Mouse (Mus musculus) ovary, postnatal 14 days (tissue): ENCODE data around the gene Slc22a23.

ENCODE experiments used
- DNase-seq: peaks from one replicate; pipeline ENCODE4 v3.0.0; 2022; ENCODE audit warnings: low spot score

Slc22a23 gene

DNA sequence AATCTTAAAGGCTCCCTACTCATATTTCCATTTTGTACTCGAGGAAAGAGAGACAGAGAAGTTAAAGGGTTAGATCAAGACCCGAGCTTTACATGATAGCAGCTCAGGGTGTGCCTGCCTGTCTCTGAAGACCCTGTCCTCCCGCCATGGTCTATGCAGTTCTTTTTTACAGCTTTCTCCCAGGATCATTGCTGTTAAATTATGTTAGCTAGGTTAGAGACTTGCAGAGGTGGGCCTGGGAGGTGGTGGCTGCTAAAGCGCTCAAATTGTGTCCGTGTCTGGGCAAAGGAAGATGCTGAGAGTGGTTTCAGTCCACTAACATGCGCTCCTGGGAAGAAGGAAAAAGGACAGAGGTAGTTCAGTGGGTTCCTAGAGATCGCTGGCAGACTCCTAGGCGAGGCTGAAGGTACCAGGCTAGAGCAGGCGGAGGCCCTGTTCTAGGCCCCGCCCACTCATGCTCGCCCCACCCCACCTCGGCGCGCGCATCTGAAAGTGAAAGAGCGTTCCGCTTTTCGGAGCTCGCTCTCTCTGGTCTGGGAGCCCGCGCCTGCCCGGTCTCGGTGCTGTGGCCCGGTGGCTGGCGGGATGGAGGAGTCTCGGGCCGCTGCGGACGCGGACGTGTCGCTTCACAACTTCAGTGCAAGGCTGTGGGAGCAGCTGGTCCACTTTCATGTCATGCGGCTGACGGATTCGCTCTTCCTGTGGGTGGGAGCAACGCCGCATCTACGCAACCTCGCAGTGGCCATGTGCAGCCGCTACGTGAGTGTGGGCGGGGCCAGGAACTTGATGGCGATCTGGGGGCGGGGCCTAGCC is 182.3 kb downstream of the Slc22a23 start, which contains the start of gene Psmg4:
TSS of gene Psmg4 (plus strand) at position 474 of the 813 bp plus-strand sequence.
- peak; percentile 91 for DNase-seq

DNA sequence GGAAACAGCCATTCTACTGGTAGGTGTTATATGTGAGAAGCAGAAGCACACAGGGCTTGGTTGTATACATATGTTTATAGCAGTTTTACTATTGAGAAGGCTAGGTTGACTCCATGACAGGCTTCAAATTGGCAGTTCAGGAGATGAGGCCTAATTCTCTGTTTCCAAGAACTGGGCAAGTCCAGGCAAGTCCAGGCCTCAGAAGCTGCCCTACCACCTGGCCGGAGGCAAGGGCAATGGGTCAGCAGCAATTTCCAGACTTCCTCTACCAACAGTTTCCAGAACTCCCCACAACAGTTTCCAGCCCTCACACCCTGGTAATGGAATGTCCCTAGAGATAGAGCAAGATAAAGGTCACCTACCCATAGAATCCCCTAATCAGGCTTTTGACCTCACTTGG is 185.1 kb downstream of the Slc22a23 start:
- DNase-seq = no peak

DNA sequence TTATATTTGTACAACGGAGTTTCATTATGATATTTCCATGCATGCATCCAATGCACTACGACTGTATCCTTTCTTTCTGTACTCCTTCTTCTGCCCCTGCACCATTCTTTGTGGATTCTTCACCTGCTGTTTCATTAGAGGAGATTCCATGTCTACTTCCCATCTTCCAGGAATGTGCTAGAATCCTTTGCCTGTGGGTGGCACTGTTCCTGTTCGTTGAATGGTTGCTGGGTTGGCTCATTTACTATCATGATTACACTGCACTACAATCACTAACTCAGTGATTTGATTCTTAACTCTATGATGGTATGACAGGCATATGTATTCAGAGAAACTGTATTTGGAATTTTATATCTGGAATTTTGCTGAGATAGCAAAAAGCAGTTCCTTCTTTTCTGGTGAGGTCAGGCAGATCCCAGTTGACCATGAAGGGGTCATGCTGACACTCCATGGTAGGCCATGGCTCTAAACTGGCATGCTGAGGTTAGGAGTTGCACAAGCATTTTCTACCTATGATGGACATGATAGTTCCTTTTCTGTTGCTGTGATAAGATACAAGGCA is 187.3 kb downstream of the Slc22a23 start:
- no peak for DNase-seq

DNA sequence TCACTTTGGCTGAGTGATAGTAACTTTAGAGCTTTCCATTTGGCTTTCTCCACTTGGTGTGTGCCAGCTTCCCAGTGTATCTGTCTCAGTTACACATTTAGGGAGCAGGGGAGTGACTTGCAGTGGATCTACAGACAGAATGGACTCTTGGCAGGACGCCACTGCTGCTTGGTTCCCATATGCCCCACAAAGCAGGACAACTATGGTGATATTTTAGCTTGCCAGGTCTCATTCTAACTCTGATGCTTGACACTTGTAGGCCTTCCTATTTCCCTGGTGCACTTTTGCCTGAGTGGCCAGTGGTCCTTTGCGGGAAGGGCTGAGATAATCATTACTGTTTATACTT is 188.2 kb downstream of the Slc22a23 start:
- no peak for DNase-seq

DNA sequence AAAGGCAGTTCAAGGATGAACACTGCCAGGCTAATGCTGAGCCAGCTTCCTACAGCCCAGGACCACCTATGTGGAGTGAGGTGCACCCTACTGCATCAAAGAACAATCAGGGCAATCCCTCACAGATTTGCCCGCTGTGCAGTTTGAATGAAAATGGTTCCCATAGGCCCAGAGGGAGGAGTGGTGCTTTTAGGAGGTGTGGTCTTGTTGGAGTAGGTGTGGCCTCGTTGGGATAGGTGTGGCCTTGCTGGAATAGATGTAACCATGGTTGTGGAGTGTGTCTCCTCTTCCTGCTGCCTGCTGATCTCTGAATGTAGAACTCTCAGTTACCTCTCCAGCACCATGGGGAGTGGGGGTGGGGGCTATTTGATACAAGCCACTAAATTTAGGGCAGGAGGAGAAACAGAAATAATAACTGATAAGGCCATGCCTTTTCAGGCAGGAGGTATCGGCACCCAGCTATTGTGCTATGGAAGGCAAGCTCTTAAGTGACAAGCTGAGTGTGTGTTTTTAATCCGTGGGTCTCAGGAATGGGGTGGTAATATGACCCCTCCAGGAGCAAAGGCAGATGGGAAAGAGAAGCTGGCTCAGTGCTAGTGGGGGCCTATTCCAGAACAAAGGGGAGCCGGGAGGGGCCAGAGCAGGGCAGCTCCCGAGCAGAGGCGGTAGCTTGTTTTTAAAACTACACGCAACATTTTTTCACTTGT is 188.7 kb downstream of the Slc22a23 start:
- no peak for DNase-seq

DNA sequence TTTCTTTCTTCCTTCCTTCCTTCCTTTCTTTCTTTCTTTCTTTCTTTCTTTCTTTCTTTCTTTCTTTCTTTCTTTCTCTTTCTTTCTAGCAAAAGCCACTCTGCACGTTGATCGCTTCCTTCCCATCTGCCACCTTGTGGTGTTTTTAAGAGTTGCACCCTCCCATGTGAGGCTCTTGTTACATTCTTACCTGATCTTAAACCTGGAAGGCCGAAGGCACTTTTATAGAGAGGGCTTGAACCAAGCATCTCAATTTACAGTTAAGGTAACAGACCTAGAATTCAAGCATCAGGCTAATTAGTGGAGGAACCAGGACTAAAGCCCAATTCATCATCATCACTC is 190.1 kb downstream of the Slc22a23 start:
- DNase-seq = peak; percentile 69

DNA sequence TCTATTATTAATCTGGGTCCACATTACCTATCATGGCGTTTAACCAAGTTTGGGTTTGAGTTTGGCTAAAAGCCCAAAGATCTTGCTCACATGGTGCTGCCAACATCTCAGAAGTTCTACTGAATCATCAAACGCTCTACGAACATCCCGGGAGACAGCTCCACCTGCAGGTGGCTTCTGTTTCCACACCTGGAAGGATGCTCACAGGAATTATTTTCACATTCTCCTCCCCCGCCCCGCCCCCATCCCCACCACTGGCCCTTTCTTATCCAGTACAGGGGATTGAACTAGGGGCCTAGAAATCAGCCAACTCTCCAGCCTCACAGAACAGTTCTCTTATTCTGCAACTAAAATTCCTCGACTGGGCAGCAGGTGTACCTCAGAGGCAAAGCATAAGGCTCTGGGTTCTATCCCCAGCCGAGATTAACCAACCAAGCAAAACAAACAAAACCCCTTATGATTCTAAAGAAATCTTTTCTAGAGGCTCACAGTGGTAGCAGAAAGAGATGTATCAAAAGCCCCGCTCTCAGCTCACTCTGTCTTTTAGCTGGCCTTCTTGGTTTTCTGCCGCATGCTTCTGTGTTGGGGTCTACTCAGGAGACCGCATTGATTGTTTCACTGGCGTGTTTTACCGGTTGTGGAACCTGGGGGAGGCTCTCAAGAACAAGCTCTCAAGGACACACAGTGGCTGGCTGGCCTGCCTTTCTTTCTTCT is 190.6 kb downstream of the Slc22a23 start:
- peak; percentile 71 for DNase-seq

DNA sequence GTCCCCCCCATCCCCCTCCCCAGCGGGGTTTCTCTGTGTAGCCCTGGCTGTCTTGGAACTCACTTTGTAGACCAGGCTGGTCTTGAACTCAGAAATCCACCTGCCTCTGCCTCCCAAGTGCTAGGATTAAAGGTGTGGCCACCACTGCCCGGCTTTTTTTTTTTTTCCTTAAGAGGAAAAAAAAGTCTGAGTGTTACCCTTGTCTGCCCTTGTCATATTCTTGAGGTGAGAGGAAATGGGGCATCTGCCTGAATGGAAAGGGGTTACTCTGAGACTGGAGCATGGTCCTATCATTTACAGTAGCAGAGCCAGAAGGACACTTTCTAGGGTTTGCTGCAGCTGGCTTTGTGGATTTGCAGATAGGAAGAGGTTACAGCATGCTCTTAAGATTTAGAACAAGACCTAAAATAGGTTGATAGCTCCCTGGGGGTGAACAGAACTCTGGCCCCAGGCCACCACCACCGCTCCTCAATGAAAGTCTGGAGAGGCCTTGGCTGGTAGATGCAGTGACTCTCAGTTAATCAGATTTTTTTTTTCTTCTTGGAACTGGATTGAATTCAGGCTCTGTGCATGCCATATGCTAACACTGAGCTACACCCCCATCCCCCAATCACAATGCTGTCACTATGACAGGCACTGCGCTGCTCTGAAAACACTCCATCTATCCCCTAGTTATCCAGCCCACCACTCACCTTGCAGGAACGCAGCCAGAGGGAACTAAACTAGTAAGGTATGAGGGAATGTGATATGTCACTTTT is 191.5 kb downstream of the Slc22a23 start:
- no peak for DNase-seq

DNA sequence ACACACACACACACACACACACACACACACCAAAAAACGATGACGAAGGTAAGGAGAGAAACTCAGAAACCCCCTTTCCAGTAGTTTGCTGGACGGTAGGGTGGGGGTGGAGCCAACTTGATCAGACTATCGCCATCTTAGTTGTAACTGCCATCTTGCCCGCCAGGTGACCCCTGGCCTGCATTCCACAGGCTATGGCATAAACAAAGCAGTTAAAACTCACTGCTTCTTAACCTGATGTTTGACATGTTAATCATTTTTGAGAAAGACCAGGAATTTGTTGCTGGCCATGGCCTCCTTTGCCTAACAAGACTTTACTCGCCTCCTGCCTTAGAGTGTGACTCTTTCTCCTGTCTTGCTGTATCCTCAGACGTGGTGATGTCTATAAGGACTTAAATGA is 192.3 kb downstream of the Slc22a23 start:
- no peak for DNase-seq

DNA sequence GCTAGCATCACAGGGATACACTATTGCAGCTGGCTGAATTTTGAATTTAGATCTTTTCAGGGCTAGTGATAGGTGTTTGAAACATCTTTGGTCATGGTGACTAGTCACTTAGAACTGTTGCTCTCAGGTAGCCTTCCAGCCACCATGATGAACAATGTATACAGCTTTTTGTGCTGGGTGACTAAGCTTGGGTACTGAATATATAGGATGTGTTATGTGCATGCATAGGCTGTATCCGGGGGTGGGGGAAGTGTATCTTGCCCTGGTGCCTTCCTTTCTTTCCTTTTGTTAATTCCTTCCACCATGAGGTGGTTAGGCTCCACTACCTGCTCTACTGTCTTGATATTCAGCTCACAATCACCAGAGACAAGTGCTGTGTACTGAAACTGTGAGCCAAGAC is 193.6 kb downstream of the Slc22a23 start:
- no peak for DNase-seq

DNA sequence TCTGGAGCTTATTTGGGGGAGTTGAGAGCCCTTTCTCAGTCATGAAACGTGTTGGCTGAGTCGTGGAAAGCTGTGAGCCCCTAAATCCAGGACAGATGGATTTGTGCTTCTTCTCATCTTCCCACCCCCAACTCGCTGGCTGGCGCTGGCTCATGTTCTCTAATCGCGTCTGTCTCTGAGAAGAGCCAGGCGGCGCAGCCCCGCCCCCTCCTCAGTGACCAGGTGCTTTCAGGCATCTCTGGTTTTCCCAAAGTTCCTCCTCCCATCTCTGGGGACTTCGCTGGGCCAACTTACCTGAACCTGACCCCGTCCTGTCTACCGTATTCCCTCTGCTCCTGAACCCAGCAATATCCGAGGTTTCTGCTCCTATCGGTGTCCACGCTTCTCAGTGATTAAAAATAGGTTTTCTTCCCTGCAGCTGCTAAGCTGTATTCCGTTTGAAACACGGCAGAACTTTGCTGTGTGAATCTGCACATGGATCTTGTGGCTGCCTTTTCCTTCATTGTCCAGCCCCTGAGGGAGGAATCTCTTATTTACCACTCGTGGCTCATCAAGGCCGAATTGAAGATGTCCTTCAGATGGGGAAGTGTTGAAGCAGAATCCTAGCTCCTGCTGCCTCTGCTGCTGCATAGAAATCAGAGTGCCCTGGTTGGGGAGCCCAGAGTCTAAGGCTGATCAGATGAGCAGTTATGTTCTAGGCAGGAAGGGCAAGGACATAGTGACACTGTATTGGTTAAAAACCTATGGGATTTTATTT is 194.5 kb downstream of the Slc22a23 start:
- no peak for DNase-seq

DNA sequence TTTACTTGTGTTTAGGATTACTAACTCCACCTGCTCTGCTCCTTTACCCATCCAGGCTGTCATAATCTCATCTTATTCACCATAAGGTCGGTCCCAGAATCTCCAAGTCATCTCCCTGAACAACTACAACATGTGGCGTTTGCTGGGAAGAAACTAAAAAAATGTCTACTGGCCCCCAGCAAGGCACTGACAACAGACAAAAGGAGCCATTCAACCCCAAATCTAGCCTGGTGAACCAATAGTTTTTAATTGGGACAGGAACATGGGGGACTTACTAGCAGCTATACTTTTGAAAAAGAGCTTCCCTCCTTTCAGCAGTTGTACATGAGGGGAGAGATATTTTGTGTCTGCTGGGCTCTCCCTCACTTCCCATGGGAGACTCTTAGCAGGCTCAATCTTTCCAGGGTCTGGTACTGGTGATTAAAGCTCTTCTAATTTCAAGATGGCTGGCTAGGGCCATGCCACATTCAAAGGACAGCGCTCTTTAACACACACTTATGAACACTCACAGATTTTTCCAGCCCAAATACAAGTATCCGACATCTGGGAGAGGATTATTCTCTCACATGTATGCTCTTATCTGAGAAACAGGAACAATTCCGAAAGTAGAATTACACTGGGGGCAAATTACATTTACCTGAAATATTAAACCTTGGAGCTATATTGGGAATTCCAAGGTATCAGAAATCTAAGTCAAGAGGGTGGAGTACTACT is 195.4 kb downstream of the Slc22a23 start:
- DNase-seq = no peak

DNA sequence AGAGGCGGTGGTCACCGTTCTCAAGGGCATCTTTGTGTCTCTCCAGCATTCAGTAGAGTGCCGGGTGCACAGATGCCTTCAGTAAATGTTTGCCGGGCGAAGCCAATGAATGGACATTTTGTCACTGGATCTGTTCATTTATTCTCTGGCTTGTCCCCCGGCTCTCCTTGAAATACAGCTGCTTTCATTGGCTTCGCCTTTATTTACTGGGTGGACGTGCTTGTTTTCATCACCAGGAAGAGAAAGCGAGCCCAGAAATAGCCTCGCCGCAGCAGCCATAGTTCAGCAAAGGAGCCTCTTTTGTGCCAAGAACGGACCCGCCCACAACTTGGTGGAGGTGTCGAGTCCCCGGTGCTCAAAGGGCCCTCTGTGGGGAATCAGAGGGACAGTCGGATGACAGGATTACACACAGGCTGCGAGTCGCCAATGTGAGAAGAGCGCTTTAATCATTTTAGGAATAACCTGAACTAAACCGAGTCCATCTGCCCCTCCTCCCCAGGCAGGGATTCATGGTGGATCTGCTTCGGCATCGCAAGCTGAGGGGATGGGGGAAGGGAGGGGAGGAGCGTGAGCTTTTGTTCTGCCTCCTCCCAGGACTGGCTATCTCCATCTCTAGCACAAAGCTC is 196.1 kb downstream of the Slc22a23 start:
- DNase-seq = no peak

DNA sequence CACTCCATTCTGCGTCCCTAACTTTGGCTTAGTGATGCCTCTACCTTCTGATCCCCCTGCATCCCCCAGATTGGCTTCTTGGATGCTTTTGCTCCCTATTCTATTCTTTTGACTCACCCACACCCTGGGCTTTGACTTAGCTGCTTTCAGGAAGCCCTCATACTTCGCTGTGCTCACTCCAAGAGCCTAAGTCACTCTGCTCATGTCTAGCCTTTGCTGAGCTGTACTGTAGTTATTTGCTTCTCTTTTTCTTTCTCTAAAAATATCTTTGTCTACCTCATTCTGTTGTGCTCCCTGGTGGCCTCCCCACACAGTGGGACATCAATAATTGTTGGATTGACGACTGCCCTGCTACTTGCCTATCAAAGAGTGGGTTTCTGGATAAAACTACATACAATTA is 196.8 kb downstream of the Slc22a23 start:
- no peak for DNase-seq

DNA sequence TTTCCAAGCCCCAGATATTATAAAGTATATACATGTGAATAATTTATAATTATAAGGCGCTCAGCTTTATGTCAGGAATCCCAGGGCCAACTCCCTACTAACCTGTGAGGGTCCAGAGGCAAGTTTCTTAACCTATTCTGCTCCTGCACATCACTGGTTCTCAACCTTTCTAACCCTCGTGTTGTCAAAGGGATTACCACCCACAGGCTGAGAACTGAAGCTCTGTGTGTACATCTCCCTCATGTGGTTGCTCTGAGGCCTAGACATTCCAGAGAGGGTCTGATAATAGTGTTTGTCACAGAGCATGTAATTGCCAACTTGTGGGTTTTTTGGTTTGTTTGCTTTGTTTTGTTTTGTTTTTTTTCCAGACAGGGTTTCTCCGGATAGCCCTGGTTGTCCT is 198.1 kb downstream of the Slc22a23 start:
- no peak for DNase-seq

DNA sequence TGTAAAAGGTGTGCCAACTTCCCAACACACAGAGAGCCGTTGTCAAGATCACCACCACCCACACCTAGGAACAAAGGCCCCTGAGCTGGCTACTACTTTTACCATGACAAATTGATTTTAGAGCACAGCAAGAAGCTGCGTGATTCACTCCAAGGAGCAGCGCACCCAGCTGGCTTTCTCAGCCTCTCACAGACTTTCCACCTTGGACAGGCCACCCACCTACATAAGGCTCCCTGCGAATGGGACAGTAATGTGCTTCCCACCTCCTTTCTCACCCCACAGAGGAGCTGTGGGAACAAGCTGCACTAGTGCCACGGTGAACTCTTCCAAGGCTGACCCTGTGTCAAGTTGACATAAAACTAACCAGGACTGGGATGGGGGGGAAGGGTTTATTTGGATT is 201.6 kb downstream of the Slc22a23 start:
- DNase-seq = no peak

DNA sequence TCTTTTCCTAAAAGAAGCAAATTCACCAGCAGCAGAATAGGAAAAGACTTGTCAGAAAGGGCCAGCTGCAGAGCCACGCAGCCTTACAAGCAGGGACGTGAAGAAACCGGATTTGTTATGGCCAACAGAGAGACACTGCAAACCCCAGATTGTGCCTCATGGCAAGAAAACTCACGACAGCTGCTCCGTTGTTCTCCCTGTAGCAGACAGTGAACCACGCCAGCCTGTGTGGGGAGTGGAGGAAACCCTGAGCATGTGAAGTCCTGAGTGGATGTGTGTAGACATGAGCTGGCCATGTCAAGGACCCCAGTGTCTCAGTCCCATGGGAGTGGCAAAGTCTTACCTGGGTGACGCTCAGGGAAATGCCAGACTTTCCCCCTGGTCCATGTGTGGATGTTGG is 208.4 kb downstream of the Slc22a23 start:
- no peak for DNase-seq

DNA sequence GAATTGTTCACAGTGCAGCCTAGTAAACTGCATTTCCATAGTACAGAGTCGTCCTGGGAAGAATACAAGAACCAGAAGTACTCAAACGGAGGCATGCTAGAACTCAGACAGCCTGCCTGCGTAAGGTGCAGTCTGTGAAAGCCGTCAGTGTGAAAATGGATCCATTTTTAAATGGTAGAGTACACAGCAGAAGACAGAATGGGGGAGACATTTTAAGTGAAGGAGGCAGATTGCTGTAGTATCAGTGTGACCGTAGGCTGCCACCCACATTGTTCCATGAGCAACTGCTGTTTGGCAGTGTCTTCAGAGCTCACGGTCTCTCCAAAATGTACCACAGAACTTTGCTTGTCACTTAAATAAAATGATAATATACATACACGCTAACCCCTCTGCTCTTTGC is 210.7 kb downstream of the Slc22a23 start:
- DNase-seq = no peak

DNA sequence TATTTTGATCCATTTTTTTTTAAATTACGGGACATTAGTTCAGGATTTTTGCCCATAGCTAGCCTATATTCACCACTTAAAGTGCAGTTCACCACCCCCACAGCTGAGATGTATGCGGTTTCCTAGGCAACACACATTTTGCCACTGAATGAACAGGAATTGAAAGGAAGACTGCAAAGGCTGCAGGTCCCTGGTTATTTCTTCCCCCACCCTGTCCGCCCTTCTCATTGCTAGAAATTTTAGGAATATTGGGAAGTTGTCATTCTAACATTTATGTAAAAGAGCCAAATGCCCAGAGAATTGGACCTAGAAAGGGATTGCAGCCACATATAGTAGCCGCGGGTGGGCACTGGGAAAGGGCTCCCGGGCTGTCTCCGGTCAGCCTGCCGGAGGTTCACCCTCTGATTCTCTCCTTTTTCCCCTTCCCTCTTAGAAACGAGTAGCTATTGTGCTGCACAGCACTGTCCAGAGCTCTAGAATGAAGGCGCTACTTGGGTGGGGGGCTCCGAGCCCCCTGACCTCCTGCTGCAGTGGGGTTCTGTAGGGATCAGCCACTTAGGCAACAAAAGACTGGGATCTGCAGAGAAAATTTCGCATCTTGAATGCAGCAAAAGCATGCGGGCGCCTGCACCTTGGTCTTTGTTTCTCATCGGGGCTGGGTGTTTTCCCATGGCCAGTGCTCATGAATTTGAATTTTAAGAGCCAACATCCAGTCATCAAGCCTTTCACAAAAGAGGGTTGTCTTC is 211.5 kb downstream of the Slc22a23 start:
- DNase-seq = no peak
